Mouse (Mus musculus) heart, embryonic 13.5 days (tissue): ENCODE measurements at regions not wholly inside any gene's neighbourhood (a gene's known extent, or its start where the extent isn't known, plus 50 kb on each side); places are given as distances from the start of the nearest gene placed in this dataset.
"Not testable (repeated sequence)": the region's sequence is repeated elsewhere in the genome, so short reads cannot be mapped to it uniquely, and the experiment has no call there.

Source experiments
- ATAC-seq: fragments of 200-750 bp; cut with Nextera tagmentation; 2 replicates; pipeline ENCODE4 v1.8.0; 2017; ENCODE audit warnings: moderate TSS enrichment; ENCODE audit not compliant: insufficient number of reproducible peaks, low FRiP score, low TSS enrichment; ENCODE audit errors: extremely low read depth
- H3K27ac ChIP-seq: fragments of 300-500 bp; sonication (generic); replicated peaks from 2 replicates; pipeline ENCODE4 v1.5.1; 2015; ENCODE audit warnings: moderate library complexity, mild to moderate bottlenecking, inconsistent platforms
- H3K27me3 ChIP-seq: fragments of 300-500 bp; sonication (generic); replicated peaks from 2 replicates; pipeline ENCODE4 v1.6.1; 2015; ENCODE audit warnings: mild to moderate bottlenecking, inconsistent platforms
- H3K36me3 ChIP-seq: fragments of 300-500 bp; sonication (generic); 2 replicates; pipeline ENCODE4 v1.6.1; 2015; ENCODE audit warnings: mild to moderate bottlenecking, inconsistent platforms
- H3K4me1 ChIP-seq: fragments of 300-500 bp; sonication (generic); 2 replicates; pipeline ENCODE4 v1.6.1; 2015; ENCODE audit warnings: inconsistent platforms
- H3K4me2 ChIP-seq: fragments of 300-500 bp; sonication (generic); 2 replicates; pipeline ENCODE4 v1.6.1; 2015; ENCODE audit warnings: inconsistent platforms, mild to moderate bottlenecking, moderate library complexity
- H3K4me3 ChIP-seq: fragments of 300-500 bp; sonication (generic); 2 replicates; pipeline ENCODE4 v1.5.1; 2015; ENCODE audit warnings: moderate library complexity, mild to moderate bottlenecking, inconsistent platforms
- H3K9ac ChIP-seq: fragments of 300-500 bp; sonication (generic); 2 replicates; pipeline ENCODE4 v1.6.1; 2015; ENCODE audit warnings: inconsistent platforms, mild to moderate bottlenecking, moderate library complexity
- H3K9me3 ChIP-seq: fragments of 300-500 bp; sonication (generic); 2 replicates; pipeline ENCODE4 v1.6.1; 2016; ENCODE audit warnings: inconsistent platforms
- WGBS: fragments of 180-500 bp; shearing (Covaris S2); methylation state at CpG from one replicate; pipeline ENCODE4 v1.1.7; 2015; ENCODE audit warnings: mixed read lengths; 5-methylcytosine and 5-hydroxymethylcytosine counted together

GRCm38 (mm10) chr12:22030717-22031116 lies 613.3 kb upstream of the Ywhaq start:
- Histone ChIP-seq H3K4me3 (peak overlapping the region; percentile 31), H3K4me2 (peak overlapping the region; percentile 46)
- not testable (repeated sequence) for H3K36me3 ChIP-seq, H3K9me3 ChIP-seq, H3K4me1 ChIP-seq, ATAC-seq, H3K27me3 ChIP-seq, H3K27ac ChIP-seq, H3K9ac ChIP-seq
- WGBS: 4% methylated on average over 28 of the region's 45 CpGs

- peak overlapping the region; percentile 46 for H3K4me2 ChIP-seq
- H3K9ac ChIP-seq: not testable (repeated sequence)
- under 1% methylated on average over 45 of the region's 45 CpGs for WGBS
Observed at GRCm38 (mm10) chr12:22030263-22030662, 612.8 kb upstream of the Ywhaq start.

More at GRCm38 (mm10) chr12:22030263-22030662, 612.8 kb upstream of the Ywhaq start:
- not testable (repeated sequence) for H3K36me3 ChIP-seq, H3K4me1 ChIP-seq, H3K27me3 ChIP-seq, H3K9me3 ChIP-seq, H3K27ac ChIP-seq, ATAC-seq
- peak overlapping the region; percentile 31 for H3K4me3 ChIP-seq
